Mouse (Mus musculus): Measurements from ENCODE around the gene Mymx. TPM values are rescaled to one million over a fixed set of nuclear protein-coding genes. Genes with fewer than 3 reads are reported as not detected.

Gene Mymx
- total RNA-seq, 2 experiments from 2014 or later: 0.36 to 1.4 TPM

DNA sequence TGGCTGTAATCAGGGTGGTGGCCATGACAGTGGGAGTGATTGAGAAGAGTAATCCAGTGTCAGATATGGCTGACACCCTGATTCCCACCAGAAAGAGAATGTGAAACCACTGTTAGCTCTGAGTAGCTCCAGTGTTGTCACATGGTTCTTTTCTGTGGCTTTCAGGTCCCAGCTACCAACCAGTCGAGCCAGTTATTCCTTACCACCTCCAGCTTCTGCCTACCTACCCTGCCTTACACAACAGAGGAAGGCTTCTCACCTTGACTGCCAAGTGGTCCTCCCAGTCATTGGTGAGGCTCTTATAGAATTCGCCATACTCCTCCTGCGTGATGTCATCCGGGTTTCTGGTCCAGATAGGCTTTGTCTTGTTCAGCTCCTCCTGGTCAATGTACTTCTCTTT lies 31.9 kb downstream of the Mymx start:
- DNase-seq: no peak

DNA sequence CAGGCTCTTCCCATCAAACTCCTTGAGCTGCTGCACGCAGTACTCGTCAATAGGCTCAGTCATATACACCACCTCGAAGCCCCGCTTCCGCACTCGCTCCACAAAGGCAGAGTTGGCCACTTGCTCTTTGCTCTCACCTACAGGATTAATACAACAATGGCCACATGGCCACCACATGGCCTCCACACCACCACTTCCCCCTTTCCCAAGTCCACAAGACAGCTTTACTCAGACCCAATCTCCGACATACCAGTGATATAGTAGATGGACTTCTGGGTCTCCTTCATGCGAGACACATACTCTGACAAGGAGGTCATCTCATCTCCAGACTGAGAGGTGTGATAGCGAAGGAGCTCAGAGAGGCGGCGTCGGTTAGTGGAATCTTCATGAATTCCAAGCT lies 32.9 kb downstream of the Mymx start:
- no peak for DNase-seq

DNA sequence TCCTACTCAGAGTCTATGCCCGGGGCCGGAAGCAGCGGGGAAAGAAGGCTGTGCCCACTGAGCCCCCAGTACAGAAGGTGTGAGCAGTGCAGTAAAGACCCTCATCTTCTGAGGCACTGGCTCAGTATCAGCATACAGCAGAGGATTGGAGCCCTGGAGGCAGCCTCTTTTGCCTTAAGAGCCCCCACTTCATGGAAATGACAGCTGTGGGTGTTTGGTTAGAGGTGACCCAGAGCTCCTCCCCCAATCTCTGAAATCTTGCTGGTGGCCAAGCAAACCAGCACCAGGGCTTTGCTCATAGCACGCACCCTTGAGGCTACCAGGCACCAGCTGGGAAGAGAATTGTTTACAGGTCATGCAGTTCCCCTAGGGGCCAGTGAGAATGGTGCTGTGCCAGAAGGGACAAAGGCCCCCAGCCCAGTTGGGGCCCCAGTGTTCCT lies 34.7 kb downstream of the Mymx start:
- DNase-seq: no peak

DNA sequence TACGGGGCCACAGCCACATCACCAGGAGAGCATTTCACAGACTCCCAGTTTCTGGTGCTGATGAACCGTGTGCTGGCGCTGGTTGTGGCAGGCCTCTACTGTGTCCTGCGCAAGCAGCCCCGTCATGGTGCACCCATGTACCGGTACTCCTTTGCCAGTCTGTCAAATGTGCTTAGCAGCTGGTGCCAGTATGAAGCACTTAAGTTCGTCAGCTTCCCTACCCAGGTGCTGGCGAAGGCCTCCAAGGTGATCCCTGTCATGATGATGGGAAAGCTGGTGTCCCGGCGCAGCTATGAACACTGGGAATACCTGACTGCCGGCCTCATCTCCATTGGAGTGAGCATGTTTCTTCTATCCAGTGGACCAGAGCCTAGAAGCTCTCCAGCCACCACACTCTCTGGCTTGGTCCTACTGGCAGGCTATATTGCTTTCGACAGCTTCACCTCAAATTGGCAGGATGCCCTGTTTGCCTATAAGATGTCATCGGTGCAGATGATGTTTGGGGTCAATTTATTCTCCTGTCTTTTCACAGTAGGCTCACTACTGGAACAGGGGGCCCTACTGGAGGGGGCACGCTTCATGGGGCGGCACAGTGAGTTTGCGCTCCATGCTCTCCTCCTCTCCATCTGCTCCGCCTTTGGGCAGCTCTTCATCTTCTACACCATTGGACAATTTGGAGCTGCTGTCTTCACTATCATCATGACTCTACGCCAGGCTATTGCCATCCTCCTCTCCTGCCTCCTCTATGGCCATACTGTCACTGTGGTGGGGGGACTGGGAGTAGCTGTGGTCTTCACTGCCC lies 35.3 kb downstream of the Mymx start:
- no peak for DNase-seq

DNA sequence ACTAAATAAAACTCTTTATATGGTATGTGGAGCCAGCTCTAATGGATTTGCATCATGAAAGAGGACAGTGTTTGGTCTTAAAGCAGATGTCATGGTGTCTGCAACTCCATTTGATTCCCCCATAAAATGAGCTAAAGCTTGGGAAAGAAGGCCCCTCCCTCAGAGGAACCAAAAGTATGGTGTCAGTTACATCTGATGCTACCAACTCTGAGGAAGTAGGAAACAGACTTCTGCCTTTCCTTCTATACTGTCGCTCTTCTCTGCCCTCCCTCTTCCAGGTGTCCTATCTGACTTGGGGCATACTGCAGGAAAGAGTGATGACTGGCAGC lies 35.9 kb downstream of the Mymx start:
- no peak for DNase-seq

DNA sequence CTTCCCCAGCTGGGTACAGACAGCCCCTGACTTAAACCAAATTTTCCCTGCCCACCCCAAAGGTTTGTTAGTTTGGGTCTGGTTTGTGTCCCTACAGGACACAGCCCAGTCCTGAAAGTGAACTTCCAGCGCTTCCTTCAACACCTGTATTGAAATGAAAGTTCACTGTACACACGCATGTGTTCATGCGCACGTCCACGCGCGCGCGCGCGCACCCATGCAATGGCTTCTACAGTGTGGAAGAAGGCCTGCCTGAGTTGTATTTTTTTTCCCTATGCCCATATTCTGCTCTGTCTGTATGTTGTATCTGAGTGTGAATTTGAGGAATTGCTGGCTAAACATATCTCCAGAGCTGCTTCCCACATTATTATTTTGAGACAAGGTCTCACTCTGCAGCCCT lies 36.8 kb downstream of the Mymx start:
- no peak for DNase-seq

DNA sequence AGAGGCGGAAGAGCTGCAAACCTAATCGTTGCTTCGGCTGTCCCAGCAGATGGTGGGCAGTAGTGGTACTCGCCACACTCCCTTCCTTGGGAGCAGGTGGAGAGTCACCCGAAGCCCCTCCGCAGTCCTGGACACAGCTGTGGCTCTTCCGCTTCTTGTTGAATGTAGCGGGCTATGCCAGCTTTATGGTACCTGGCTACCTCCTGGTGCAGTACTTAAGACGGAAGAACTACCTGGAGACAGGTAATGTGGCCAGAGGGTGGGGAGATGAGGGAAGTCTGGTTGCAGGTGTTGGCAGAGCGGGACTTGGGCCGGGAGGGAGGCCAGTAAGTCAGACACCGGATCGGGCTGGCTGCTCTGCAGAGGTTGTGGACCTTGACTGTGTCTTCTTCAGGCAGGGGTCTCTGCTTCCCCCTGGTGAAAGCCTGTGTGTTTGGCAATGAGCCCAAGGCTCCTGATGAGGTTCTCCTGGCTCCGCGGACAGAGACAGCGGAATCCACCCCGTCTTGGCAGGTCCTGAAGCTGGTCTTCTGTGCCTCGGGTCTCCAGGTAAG lies 37.3 kb downstream of the Mymx start:
- no peak for DNase-seq

DNA sequence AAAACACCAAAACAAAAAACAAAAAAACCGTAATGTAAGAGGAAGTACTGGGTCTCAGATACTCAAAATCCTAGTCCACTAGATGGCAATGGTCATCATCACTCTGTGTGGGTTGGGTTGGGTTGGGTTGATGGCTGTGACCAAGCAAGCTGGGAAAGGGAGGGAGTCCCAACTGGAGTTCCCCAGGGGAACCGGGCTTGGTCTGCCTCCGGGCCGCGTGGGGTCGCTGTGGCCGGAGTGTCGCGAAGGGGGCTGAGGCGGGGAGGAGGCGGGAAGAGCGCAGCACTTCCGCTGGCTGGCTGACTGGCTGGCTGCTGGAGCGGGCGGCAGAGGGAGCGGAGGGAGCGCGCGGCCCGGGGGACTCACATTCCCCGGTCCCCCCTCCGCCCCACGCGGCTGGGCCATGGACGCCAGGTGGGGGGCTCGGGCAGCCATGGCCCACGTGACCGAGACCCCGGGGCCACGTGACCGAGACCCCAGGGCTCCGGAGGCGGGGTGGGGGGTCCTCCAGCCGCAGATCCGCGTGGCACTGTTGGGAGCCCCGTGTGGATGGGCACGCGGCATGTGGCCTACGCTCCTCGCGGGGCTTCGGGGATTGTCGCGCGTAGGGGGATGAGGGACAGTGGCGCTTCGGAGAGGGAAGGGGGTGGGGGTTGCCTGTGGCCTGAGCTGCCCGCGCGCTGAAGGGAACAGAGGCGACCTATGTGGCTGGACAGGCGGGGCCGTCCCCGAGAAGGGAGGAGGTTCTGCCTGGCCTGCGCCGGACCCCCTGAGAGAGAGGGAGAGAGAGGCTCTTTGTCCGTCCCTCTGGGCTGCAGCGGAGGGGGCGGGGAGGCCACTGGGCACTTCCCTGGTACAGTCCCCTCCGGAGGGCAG lies 38.0 kb downstream of the Mymx start, which contains the start of gene Slc35b2:
Gene Slc35b2, plus strand, starts transcription at position 220 of the 876 bp plus-strand sequence.
- DNase-seq: peak; percentile 94

DNA sequence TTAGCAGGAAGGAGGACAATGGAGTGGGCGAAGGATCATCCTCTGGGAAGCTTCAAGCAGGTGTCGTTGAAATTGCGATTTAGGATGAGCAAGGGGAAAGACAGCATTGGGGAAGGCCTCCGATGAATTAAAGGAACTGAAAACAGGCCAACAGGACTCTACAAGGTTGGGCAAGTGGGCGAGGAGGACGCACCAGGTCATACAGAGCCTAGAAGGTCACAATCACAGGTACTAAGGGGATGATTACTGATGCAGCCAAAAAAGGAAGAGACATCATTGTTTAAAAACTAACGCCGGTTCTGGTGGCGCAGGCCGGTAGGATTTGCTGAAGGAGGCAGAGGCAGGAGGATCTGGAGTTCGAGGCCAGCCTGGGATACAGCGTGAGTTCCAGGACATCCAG lies 38.7 kb downstream of the Mymx start:
- no peak for DNase-seq

DNA sequence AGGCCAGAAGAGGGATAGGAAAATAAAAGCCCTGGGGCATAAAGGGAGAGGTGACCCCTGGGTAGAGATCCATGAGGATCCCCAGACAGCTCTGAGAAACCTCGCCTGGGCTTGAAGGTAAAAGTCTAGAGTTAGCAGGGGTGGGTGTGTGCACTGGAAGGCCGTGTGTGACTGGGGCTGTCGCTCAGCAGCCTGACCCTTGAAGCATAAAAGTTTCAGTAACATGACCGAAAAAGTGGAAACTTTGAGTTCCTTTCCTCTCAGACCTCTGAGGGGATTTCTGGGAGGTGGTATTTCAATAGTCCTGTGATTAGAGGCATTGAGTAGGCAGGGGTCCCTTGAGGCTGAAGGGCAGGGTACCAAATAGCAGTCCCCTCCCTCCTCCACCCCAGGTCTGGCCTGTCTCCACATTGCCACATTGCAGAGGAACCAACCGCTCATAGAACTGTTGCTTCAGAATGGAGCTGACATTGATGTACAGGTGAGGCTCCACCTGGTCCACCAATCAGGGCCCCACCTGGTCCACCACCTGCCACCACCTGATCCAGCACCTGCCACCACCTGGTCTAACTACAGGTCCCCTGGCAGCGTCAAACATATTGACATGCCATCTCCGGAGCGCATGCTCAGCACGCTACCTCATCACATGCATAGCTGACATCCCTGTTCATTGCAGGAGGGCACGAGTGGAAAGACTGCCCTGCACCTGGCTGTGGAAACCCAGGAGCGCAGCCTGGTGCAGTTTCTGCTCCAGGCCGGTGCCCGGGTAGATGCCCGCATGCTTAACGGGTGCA lies 42.0 kb downstream of the Mymx start:
- no peak for DNase-seq

DNA sequence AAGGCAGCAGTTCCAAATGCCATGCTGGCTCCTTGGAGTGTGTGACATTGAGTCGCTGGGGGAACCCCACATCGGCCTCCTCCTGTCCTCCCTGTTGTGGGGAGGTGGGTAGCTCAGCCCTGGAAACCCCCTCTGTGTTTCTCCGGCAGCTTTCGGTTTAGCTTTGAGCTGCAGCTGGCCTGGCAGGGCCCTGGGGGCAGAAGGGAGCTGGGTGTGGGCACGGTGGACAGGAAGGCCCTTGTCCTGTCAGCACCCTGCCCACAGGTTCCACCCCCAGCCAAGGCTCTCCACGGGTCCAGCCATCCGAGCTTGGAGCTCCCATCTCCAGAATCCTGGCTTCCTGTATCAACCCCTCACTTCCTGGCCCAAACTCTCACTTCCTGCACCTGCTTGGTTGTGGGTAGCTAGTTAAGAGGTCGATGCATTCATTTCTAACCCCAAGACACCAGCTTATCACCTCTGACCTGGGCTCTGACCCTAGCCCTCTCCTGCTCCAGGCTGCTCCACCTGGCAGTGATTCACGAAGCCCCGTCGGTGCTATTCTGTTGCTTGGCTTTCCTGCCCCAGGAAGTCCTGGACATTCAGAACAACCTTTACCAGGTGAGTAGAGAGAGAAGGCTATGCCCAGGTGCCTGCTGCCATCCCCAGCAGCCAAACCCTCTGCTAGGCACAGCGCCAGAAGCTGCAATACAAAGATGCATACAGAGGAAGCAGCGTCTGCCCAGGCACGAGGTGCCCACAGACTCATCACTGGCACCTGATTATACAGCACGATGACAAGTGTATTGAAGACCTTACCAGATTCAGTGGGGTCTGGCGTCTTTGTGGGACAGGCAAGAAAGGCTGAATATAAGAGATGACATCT lies 43.7 kb downstream of the Mymx start:
- DNase-seq: no peak

DNA sequence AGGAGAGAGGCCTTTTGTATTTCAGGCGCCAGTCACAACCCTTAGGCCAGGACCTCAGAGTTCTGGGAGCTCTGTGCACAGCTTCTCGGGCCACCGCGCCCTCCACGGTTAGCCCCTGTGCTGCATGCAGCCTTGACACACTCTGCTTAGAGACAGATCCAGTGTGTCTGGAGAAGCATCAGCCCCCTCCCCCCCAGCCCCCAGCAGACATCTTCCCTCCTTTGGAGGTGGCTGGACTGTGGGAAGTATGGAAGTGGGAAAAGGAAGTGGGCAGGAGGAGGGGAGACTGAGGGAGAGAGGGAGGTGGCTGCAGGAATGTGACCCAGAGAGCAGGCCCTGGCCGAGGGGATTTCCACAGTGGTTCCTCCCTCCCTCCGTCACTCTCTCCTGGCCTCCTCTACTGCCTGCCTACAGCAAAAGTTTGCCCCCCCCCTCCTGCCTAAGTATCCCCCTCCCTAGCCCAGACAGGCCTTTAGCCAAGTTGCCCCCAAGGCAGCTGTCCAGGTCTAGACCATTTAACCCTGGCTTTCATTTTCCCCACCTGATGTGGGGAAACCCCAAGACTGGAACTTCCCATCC lies 44.6 kb downstream of the Mymx start:
- no peak for DNase-seq

DNA sequence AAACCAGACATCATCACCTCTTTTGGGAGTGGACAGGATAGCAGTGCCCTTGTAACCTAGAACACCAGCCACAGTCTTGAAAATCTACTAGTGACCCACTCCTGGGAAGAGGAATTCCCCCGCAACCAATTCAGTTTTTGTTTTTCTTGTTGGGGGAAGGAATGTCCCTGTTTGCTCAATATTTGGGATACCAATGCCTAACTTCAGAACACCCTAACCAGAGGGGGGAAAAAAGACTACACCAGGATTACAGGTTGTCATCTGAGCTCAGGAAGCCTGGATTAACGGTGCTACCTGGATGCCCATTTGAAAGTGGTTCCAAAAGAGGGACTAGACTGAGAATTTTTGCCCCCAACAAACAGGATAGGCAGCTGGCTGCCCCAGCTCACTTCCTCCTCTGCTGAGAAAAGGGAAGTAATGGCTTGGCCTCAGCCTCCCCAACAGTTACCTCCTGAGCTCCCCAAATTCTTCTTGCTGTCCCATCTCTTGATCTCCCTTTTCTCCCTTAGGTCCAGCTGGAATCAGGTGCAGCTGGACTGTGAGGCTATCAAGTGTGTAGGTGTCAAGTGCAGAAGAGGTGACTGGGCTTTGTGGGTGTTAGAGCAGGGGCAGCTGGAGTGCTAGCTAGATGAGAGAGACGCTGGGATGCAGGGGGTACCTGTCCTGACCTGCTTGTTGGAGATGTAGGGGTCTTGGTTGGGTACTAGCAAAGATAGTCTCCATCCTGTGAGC lies 45.2 kb downstream of the Mymx start:
- DNase-seq: no peak

DNA sequence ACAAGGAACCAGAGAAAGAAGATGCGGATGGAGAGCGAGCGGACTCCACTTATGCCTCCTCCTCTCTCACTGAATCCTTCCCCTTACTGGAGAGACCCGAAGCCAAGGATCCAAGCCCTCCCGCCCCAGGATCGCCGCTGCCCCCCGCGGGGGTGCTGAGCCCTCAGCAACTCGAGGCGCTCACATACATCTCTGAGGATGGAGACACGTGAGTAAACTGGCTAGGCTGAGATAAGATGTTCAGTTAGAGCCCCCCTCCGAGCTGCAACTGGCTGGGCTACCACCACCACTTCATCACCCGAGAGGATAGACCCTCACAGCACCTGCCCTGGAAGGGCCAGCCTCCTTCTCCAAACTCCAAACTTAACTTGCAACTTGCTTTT lies 45.8 kb downstream of the Mymx start:
- no peak for DNase-seq

DNA sequence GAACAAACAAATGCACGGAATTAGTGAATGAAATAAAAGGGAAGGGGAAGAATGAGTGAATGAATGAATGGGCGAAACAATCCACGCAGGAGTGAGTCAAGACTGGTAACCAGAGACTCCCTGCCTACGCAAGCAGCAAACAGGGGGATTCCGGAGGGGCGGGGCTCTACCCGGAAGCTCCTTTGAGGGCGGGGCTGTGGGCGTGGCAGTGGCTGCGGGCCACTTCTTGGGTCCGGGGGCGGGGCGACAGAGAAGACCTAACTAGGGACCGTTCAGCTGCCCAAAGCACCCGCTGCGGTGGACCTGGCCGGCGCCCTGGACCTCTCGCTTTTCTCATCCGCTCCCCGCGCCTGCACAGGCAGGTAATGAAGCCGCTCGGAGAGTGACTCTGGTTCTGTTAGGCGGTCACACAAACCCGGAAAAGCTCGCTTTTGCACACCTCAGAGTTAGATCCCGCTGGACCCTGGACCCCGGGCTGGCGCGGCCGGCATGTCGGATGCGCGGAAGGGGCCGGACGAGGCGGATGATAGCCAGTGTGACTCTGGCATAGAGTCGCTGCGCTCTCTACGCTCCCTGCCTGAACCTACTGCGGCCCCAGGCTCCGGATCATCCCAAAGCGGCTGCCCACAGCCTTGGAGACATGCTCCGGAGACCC lies 46.3 kb downstream of the Mymx start, which contains the start of gene Nfkbie:
Gene Nfkbie, plus strand, starts transcription at position 252 of the 655 bp plus-strand sequence.
- DNase-seq: peak; percentile 91

DNA sequence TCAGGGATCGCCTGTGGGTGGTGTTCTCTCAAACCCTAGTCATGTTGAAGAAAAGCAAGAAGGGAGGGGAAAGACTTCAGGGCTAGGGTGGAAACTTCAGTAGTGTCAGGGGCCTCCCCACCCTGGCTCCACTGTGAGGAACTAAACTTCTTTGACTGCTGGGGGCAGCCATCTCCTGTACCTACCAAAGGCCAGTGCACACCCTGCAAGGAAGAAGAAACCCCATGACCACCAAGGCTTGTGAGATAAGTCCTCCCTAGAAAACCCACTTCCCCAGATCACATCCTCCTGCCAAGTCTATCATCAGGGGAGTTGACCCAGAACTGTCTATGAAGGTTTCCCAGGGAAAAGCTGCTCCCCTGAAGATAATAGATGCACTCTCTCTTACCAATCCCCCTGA lies 47.5 kb downstream of the Mymx start:
- DNase-seq: no peak

DNA sequence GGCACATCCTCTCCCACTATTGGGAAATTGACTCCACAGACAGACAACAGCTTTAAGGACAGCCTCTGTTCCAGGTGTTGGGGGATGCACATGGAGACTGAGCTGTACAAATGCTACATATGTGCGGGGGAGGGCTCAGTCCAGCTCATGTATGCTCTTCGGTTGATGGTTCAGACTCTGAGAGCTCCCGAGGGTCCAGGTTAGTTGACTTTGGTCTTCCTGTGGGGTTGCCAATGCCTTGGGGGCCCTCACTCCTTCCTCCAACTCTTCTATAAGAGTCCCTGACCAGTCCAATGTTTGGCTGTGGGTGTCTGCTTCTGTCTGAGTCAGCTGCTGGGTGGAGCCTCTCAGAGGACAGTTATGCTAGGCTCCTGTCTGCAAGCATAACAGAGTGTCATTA lies 48.8 kb downstream of the Mymx start:
- no peak for DNase-seq

DNA sequence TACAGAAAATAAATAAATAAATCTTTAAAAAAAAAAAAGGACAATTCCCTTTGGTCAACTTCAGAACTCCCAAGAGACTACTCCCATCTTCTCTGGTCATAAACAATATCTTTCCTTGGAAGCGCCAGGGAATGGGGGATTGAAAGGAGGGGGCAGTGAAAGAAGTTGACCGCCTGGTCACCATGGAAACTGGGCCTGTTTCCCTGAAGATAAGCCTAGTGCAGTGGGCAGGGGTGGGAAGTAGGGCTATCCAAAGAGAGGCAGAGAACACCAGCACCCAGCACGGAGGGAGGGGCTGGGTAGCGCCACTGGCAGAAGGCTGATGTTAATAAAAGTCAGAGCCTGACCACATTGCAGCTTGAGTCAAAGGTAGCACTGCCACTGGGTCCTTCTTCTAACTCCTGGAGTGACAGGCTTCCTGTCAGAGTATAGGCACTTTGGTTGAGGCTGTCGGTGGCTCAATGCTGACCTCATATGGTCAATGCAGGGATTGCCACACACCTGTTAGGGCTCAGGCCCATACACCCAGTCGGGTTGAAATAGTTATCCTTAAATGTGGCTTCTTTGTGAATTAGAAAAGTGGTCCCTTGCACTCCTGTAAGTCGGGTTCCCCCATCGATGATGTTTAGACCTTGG lies 50.0 kb downstream of the Mymx start:
- peak; percentile 51 for DNase-seq

DNA sequence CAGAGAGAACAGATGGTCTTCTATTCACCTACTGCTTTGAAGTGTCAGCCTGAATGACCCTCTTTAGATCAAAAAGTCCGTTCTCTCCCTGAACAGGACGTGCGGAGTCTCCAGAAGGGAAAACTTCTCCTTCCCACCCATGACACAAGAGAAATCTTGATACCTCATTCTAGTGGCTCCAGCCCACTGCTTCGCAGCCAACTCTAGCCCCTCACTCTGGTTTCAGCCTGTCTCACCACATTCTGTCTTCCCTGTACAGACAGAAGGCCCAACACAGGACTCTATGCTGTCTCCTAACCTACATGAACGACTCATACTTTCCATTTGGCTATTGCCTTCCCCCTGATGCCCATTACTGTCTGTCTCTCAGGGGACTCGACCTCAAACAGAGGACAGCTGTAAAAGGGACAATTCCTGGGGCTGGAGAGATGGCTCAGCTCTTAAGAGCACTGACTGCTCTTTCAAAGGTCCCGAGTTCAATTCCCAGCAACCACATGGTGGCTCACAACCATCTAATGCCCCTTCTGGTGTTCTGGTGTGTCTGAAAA lies 50.6 kb downstream of the Mymx start:
- DNase-seq: no peak
